Mouse (Mus musculus) kidney, embryonic 16.5 days (tissue): ENCODE data around the gene Tas2r135. TPM values are rescaled to one million over a fixed set of nuclear protein-coding genes. Genes with fewer than 3 reads are reported as not detected.
A peak's percentile ranks its signal among the peaks of the same experiment; 100 is the strongest.

ENCODE experiments used
- ATAC-seq: fragments of 200-750 bp; cut with Nextera tagmentation; 2 replicates; pipeline ENCODE4 v1.8.0; 2017; ENCODE audit warnings: moderate TSS enrichment; ENCODE audit not compliant: low FRiP score, low TSS enrichment
- H3K27ac ChIP-seq: fragments of 300-500 bp; sonication (generic); 2 replicates; pipeline ENCODE4 v1.5.1; 2014; ENCODE audit warnings: low read length
- H3K27me3 ChIP-seq: fragments of 300-500 bp; sonication (generic); 2 replicates; pipeline ENCODE4 v1.6.1; 2014; ENCODE audit warnings: low read length, control low read depth, mixed read lengths; ENCODE audit not compliant: insufficient read depth
- H3K36me3 ChIP-seq: fragments of 300-500 bp; sonication (generic); 2 replicates; pipeline ENCODE4 v1.6.1; 2014; ENCODE audit warnings: low read length, control low read depth, mixed read lengths; ENCODE audit not compliant: insufficient read depth
- H3K4me1 ChIP-seq: fragments of 300-500 bp; sonication (generic); 2 replicates; pipeline ENCODE4 v1.6.1; 2014; ENCODE audit warnings: low read length, control low read depth, mixed read lengths; ENCODE audit not compliant: insufficient read depth
- H3K4me2 ChIP-seq: fragments of 300-500 bp; sonication (generic); replicated peaks from 2 replicates; pipeline ENCODE4 v1.6.1; 2014; ENCODE audit warnings: low read depth, low read length
- H3K4me3 ChIP-seq: fragments of 300-500 bp; sonication (generic); 2 replicates; pipeline ENCODE4 v1.5.1; 2014; ENCODE audit warnings: mild to moderate bottlenecking, low read length
- H3K9ac ChIP-seq: fragments of 300-500 bp; sonication (generic); replicated peaks from 2 replicates; pipeline ENCODE4 v1.6.1; 2014; ENCODE audit warnings: low read length
- H3K9me3 ChIP-seq: fragments of 300-500 bp; sonication (generic); 2 replicates; pipeline ENCODE4 v1.6.1; 2016; ENCODE audit warnings: low read length, control low read depth
- WGBS: fragments of 180-500 bp; shearing (Covaris S2); extraction: QIAGEN DNeasy Blood & Tissue Kit; methylation state at CpG from one replicate; pipeline ENCODE4 v1.1.7; 2014; 5-methylcytosine and 5-hydroxymethylcytosine counted together
- polyA plus RNA-seq: library from polyadenylated mRNA; unstranded; fragments of >200 nt; fragmentation: Nextera tagmentation; extraction: Ambion mirVana; gene quantifications from 2 replicates; pipeline ENCODE4 v1.2.1, GENCODE M21; 2015

Tas2r135 gene
- polyA plus RNA-seq, 1 experiment from 2014 or later: not detected

GRCm38 (mm10) chr6:42373669-42374430 is 31.4 kb upstream of the Tas2r135 start:
- no peak for ATAC-seq
- H3K9me3 ChIP-seq: no peaks in the 10 kb centered on the region
- no peak overlapping the region for H3K27ac ChIP-seq
- peaks cover 21% of the 10 kb centered on the region for H3K4me1 ChIP-seq
- H3K27me3 ChIP-seq: no peaks in the 10 kb centered on the region
- no peaks in the 10 kb centered on the region for H3K36me3 ChIP-seq
- H3K9ac ChIP-seq: peak overlapping the region; percentile 62
- H3K4me3 ChIP-seq: peak overlapping the region; percentile 51
- peak overlapping the region; percentile 77 for H3K4me2 ChIP-seq
- WGBS: 42% methylated on average over 7 of the region's 7 CpGs

- 79% methylated on average over 4 of the region's 4 CpGs for WGBS
- Histone ChIP-seq H3K4me1 (peaks cover 21% of the 10 kb centered on the region), H3K4me3 (no peak overlapping the region), H3K27ac (no peak overlapping the region), H3K9me3 (no peaks in the 10 kb centered on the region), H3K36me3 (no peaks in the 10 kb centered on the region), H3K9ac (no peak overlapping the region), H3K27me3 (no peaks in the 10 kb centered on the region), H3K4me2 (no peak overlapping the region)
- no peak for ATAC-seq
Measured at GRCm38 (mm10) chr6:42374701-42375100, 30.5 kb upstream of the Tas2r135 start.

- 76% methylated on average over 2 of the region's 2 CpGs for WGBS
- Histone ChIP-seq H3K4me2 (no peak overlapping the region), H3K27me3 (no peaks in the 10 kb centered on the region), H3K9me3 (no peaks in the 10 kb centered on the region), H3K4me3 (no peak overlapping the region), H3K4me1 (peaks cover 21% of the 10 kb centered on the region), H3K27ac (no peak overlapping the region), H3K9ac (no peak overlapping the region), H3K36me3 (no peaks in the 10 kb centered on the region)
- no peak for ATAC-seq
Measured at GRCm38 (mm10) chr6:42375131-42375530, 30.1 kb upstream of the Tas2r135 start.

GRCm38 (mm10) chr6:42376016-42376415 is 29.2 kb upstream of the Tas2r135 start:
- 46% methylated on average over 4 of the region's 4 CpGs for WGBS
- no peak overlapping the region for H3K4me3 ChIP-seq

GRCm38 (mm10) chr6:42376504-42377019 is 28.7 kb upstream of the Tas2r135 start:
- 63% methylated on average over 6 of the region's 6 CpGs for whole genome bisulfite sequencing
- H3K9me3 ChIP-seq: no peaks in the 10 kb centered on the region
- H3K27ac ChIP-seq: peak overlapping the region; percentile 30; the same call in 1 of the 2 replicates
- no peaks in the 10 kb centered on the region for H3K36me3 ChIP-seq
- H3K9ac ChIP-seq: no peak overlapping the region
- no peaks in the 10 kb centered on the region for H3K27me3 ChIP-seq
- ATAC-seq: no peak
- no peak overlapping the region for H3K4me2 ChIP-seq
- H3K4me1 ChIP-seq: peaks cover 24% of the 10 kb centered on the region
- H3K4me3 ChIP-seq: no peak overlapping the region

More at GRCm38 (mm10) chr6:42376016-42376415, 29.2 kb upstream of the Tas2r135 start:
- Histone ChIP-seq H3K4me2 (no peak overlapping the region), H3K36me3 (no peaks in the 10 kb centered on the region), H3K4me1 (peaks cover 23% of the 10 kb centered on the region), H3K9me3 (no peaks in the 10 kb centered on the region), H3K27ac (peak overlapping the region; percentile 30; the same call in 1 of the 2 replicates), H3K9ac (no peak overlapping the region), H3K27me3 (no peaks in the 10 kb centered on the region)
- ATAC-seq: no peak

- Histone ChIP-seq H3K4me1 (peaks cover 23% of the 10 kb centered on the region), H3K9ac (no peak overlapping the region), H3K27ac (no peak overlapping the region), H3K27me3 (no peaks in the 10 kb centered on the region), H3K4me2 (no peak overlapping the region), H3K9me3 (no peaks in the 10 kb centered on the region), H3K4me3 (no peak overlapping the region), H3K36me3 (no peaks in the 10 kb centered on the region)
- ATAC-seq: no peak
- WGBS: 86% methylated on average over 5 of the region's 5 CpGs
Measured at GRCm38 (mm10) chr6:42377280-42377679, 28.0 kb upstream of the Tas2r135 start.

- no peak overlapping the region for H3K27ac ChIP-seq
- no peaks in the 10 kb centered on the region for H3K27me3 ChIP-seq
- no peaks in the 10 kb centered on the region for H3K36me3 ChIP-seq
- no peak overlapping the region for H3K4me3 ChIP-seq
- no peak for ATAC-seq
- no peaks in the 10 kb centered on the region for H3K9me3 ChIP-seq
- no peak overlapping the region for H3K9ac ChIP-seq
- H3K4me1 ChIP-seq: peaks cover 11% of the 10 kb centered on the region; the same call in 1 of the 2 replicates
- WGBS: 55% methylated on average over 3 of the region's 3 CpGs
- H3K4me2 ChIP-seq: no peak overlapping the region
Measured at GRCm38 (mm10) chr6:42379551-42379950, 25.7 kb upstream of the Tas2r135 start.

GRCm38 (mm10) chr6:42380416-42381144 is 24.7 kb upstream of the Tas2r135 start:
- no peak for ATAC-seq
- no peak overlapping the region for H3K27ac ChIP-seq
- no peak overlapping the region for H3K9ac ChIP-seq
- no peak overlapping the region; the same call in 1 of the 2 replicates for H3K4me2 ChIP-seq
- H3K27me3 ChIP-seq: no peaks in the 10 kb centered on the region
- H3K9me3 ChIP-seq: no peaks in the 10 kb centered on the region
- H3K4me1 ChIP-seq: peaks cover 11% of the 10 kb centered on the region; the same call in 1 of the 2 replicates
- no peaks in the 10 kb centered on the region for H3K36me3 ChIP-seq
- no peak overlapping the region for H3K4me3 ChIP-seq
- 19% methylated on average over 8 of the region's 8 CpGs for WGBS

- Histone ChIP-seq H3K4me3 (no peak overlapping the region), H3K27me3 (no peaks in the 10 kb centered on the region), H3K27ac (no peak overlapping the region), H3K4me1 (peaks cover 11% of the 10 kb centered on the region; the same call in 1 of the 2 replicates), H3K9ac (no peak overlapping the region), H3K4me2 (no peak overlapping the region), H3K36me3 (no peaks in the 10 kb centered on the region), H3K9me3 (no peaks in the 10 kb centered on the region)
- no peak for ATAC-seq
- WGBS: 77% methylated on average over 2 of the region's 2 CpGs
Measured at GRCm38 (mm10) chr6:42381221-42381620, 24.0 kb upstream of the Tas2r135 start.
